Mouse (Mus musculus): Measurements from ENCODE around the gene Rinl.

DNA sequence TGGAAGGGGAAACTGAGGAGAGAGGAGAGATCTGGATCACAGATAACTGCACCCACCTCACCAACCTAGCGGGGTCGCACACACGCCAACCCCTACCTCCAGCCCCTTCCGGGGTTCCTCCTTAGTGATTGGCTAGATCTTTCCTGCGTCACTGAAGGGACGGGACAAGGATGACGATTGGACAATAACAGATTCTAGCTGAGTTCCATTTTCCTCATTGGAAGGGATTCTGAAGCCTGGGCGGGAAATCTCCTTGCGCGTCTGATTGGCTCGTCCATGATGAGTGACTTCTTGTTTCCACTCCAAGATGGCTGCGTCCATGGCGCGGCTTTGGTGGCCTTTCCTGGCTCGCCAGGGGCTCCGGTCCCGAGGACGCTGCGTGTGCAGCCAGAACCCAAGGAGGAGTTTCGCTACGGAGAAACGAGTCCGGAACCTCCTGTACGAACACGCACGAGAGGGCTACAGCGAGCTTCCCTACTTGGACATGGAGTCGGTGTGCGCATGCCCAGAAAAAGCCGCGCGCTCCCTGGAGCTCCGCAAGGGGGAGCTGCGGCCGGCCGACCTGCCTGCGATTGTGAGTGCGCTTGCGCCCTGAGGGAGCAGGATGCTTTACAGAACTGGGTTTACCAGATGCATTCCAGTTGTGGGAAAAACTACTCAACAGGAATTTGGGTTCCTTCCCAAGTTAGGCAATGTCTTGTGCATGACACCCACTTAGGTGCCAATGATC lies 46.9 kb upstream of the Rinl start, which contains the start of the genes Mrps12 and Sars2:
- TF ChIP-seq CTCF (IDR thresholded peaks at IDR 0.05; ENCODE audit: extremely low read depth, insufficient read length, insufficient replicate concordance, low read depth, low read length) (peak; percentile 85), POLR2A (IDR thresholded peaks at IDR 0.05; ENCODE audit: low read depth, low read length) (peak; percentile 53; the same call in 1 of the 2 replicates)
